Mouse (Mus musculus) thymus, adult 2 months (tissue): Measurements from ENCODE around the gene Olfr1120.

Experiments used
- CTCF ChIP-seq: fragments of 200-500 bp; IDR thresholded peaks from 2 replicates; pipeline ENCODE4 v1.5.1; 2012; ENCODE audit warnings: mild to moderate bottlenecking, control low read depth, low read length, moderate library complexity, borderline replicate concordance; ENCODE audit not compliant: control insufficient read depth, poor library complexity, insufficient read depth; ENCODE audit errors: extremely low read depth
- POLR2A ChIP-seq: fragments of 200-500 bp; IDR thresholded peaks from 2 replicates; pipeline ENCODE4 v1.6.1; 2012; ENCODE audit warnings: mild to moderate bottlenecking, low read length, control low read depth, moderate library complexity; ENCODE audit not compliant: control insufficient read depth, poor library complexity, insufficient read depth; ENCODE audit errors: extremely low read depth

DNA sequence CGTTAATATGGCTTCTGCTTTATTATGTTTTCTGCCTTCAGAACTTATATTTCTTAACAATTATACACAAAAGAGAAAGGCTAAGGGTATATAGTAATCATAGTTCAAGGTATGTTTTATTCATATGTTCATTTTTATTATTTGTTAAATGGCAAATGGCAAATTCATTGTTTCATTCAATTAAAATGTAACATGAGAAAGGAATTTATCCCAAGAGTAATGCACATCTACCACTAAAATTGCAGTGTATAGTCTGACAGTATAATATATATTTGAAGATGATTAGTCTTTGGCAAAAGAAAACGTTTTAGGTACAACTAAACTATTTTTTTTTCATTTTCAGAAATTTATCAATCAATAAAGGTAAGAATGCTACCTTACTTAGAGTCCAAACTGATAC lies at the start of gene Olfr1120:
- no peak for TF ChIP-seq CTCF
- no peak for TF ChIP-seq POLR2A
